ENCODE assay signal across 8 mouse cellular contexts in the genomic region with DNA sequence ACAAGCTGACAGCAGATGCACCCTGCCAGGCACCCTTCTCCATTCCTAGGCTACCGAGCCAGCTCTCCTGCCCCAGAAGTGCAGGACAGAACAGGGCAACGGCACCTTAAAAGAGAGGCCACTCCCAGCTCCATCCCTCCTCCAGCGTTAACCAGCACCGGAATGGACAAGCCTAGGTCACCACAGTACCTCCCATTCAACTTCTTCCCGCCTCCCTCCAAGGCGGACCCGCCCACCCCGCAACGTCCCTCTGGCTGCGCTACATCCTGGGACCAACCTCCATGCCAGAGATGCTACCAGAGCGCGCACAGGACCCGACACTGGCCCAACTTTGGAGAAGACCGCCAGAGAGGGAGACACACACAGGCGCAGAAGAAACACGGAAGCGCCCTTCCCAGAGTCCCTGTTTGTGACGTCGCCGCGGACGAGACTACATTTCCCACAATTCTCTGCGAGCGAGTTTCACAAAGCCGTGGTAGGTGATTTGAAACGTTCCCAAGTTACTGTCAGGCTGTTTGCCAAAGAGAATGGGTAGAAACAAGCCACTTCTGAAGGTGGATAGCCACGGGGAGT. TPM values are rescaled to one million over a fixed set of nuclear protein-coding genes. Genes with fewer than 3 reads are reported as not detected.
A peak's percentile ranks its signal among the peaks of the same experiment; 100 is the strongest.
DNase-seq lines count a peak whose midpoint lies in the region; ATAC-seq lines count a peak whose summit lies in the region.

Zfp712 (minus strand) TSS at position 385 of the 573 bp plus-strand sequence.

- peak within 1 kb of the TSS; percentile 86 for H3K9ac ChIP-seq in heart, embryonic 13.5 days
- H3K9ac ChIP-seq in liver, embryonic 12.5 days, result peak within 1 kb of the TSS; percentile 74
- peak within 1 kb of the TSS; percentile 26; the same call in 1 of the 2 replicates for H3K9ac ChIP-seq in stomach, embryonic 15.5 days

- H3K27me3 ChIP-seq in heart, embryonic 13.5 days (replicated peaks), result no peaks in the 10 kb centered on the region
- no peaks in the 10 kb centered on the region for H3K27me3 ChIP-seq in liver, embryonic 12.5 days (replicated peaks)
- no peaks in the 10 kb centered on the region for H3K27me3 ChIP-seq in stomach, embryonic 15.5 days (replicated peaks)

- peak; percentile 89 for DNase-seq in CD4-positive helper T cell, adult 2 months (ENCODE audit: low read depth, low spot score)
- DNase-seq in brain, embryonic 18.5 days (ENCODE audit: low read depth, low spot score), result peak; percentile 86
- DNase-seq in kidney, postnatal 10 days, result peak; percentile 94
- DNase-seq in natural killer cell, adult 2 months (ENCODE audit: low spot score in 2 of 2), result peak; percentile 72 to 78

- H3K4me2 ChIP-seq in heart, embryonic 13.5 days, result peak within 1 kb of the TSS; percentile 92
- H3K4me2 ChIP-seq in liver, embryonic 12.5 days, result peak within 1 kb of the TSS; percentile 88
- peak within 1 kb of the TSS; percentile 69 for H3K4me2 ChIP-seq in stomach, embryonic 15.5 days

- H3K27ac ChIP-seq in heart, embryonic 13.5 days (replicated peaks), result peak within 1 kb of the TSS; percentile 89
- H3K27ac ChIP-seq in liver, embryonic 12.5 days, result peak within 1 kb of the TSS; percentile 90
- peak within 1 kb of the TSS; percentile 93 for H3K27ac ChIP-seq in stomach, embryonic 15.5 days

- no peaks in the 10 kb centered on the region for H3K36me3 ChIP-seq in heart, embryonic 13.5 days
- H3K36me3 ChIP-seq in liver, embryonic 12.5 days, result no peaks in the 10 kb centered on the region
- no peaks in the 10 kb centered on the region for H3K36me3 ChIP-seq in stomach, embryonic 15.5 days

- WGBS in heart, embryonic 13.5 days, result under 1% methylated on average over 27 of the region's 27 CpGs
- WGBS in liver, embryonic 12.5 days (ENCODE audit: insufficient replicate concordance), result under 1% methylated on average over 27 of the region's 27 CpGs
- WGBS in stomach, embryonic 15.5 days, result 0% methylated on average over 27 of the region's 27 CpGs

- H3K9me3 ChIP-seq in heart, embryonic 13.5 days, result no peaks in the 10 kb centered on the region; the same call in 1 of the 2 replicates
- no peaks in the 10 kb centered on the region for H3K9me3 ChIP-seq in liver, embryonic 12.5 days (replicated peaks)
- no peaks in the 10 kb centered on the region for H3K9me3 ChIP-seq in stomach, embryonic 15.5 days

- H3K4me3 ChIP-seq in heart, embryonic 13.5 days, result peak within 1 kb of the TSS; percentile 79
- peak within 1 kb of the TSS; percentile 83 for H3K4me3 ChIP-seq in liver, embryonic 12.5 days
- peak within 1 kb of the TSS; percentile 60 for H3K4me3 ChIP-seq in stomach, embryonic 15.5 days (replicated peaks)

- peak; percentile 99 for ATAC-seq in erythroid progenitor cell, adult 5-6 weeks (replicated peaks; ENCODE audit: low FRiP score, poor library complexity, severe bottlenecking)
- peak; percentile 98 for ATAC-seq in heart, embryonic 13.5 days (ENCODE audit: extremely low read depth, insufficient number of reproducible peaks, low FRiP score, low TSS enrichment)
- ATAC-seq in liver, embryonic 12.5 days, result peak; percentile 99
- peak; percentile 99 for ATAC-seq in stomach, embryonic 15.5 days (ENCODE audit: insufficient read depth, low FRiP score, low read depth)

- H3K4me1 ChIP-seq in heart, embryonic 13.5 days, result peaks cover 6% of the 10 kb centered on the region
- H3K4me1 ChIP-seq in liver, embryonic 12.5 days, result peaks cover 23% of the 10 kb centered on the region
- H3K4me1 ChIP-seq in stomach, embryonic 15.5 days, result peaks cover 4% of the 10 kb centered on the region; the same call in 1 of the 2 replicates

RNA-seq across cellular contexts. Expression of gene Zfp712, which starts in this region (rescaled TPM):
- 1.1 and 3.4 TPM in 2 replicates for total RNA-seq in erythroid progenitor cell, adult 5-6 weeks (2015; ENCODE audit: low replicate concordance)
- total RNA-seq in erythroid progenitor cell, adult 5-6 weeks (2017; ENCODE audit: low replicate concordance), result 0.98 and 1.3 TPM in 2 replicates
- polyA plus RNA-seq in heart, embryonic 13.5 days (2015; fragmentation: Nextera tagmentation; extraction: Ambion mirVana), result 2.1 and 2.3 TPM in 2 replicates
- 1.0 and 1.1 TPM in 2 replicates for polyA plus RNA-seq in liver, embryonic 12.5 days (2016; fragmentation: Nextera tagmentation; extraction: Ambion mirVana)
- 3.3 TPM in 2 replicates for polyA plus RNA-seq in stomach, embryonic 15.5 days (2015; fragmentation: Nextera tagmentation; extraction: Ambion mirVana)

Comparison
In these comparisons a context has a peak if more than half of its experiments do, and no peak if none do; other contexts are left out.
1. Peak in every context shown above with its lines: DNase-seq, ATAC-seq, H3K4me3 ChIP-seq and H3K27ac ChIP-seq.
2. H3K9ac ChIP-seq: peak in every context shown above with its lines; median percentile 86 in heart, embryonic 13.5 days; 74 in liver, embryonic 12.5 days; 26 in stomach, embryonic 15.5 days.